Mouse (Mus musculus): ENCODE results near the gene Tmem79. TPM values are rescaled to one million over a fixed set of nuclear protein-coding genes. Genes with fewer than 3 reads are reported as not detected.
"Not testable (repeated sequence)": the region's sequence is repeated elsewhere in the genome, so short reads cannot be mapped to it uniquely, and the experiment has no call there.

Gene Tmem79
- total RNA-seq, 1 experiment from 2014 or later, result 1.8 TPM

DNA sequence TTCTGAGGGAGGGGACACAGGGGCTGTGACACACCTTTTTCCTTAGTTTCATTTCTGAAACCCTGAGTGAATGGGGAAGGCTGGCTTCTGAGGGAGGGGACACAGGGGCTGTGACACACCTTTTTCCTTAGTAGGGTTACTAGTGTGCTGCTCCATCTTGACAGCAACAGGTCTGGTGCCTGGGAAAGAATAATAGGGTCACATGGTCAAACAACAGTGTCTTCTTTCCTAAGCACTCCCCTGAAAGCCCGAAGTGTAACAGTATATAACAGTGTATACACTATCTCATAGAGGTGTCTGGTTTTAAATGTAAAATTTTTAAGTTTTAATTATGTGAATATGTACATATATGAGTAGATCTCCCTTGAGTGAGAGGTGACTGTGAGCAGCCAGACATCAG, 40.7 kb downstream of the Tmem79 start:
- ATAC-seq (replicated peaks; ENCODE audit: insufficient number of reproducible peaks, low FRiP score, low TSS enrichment, poor library complexity, severe bottlenecking), result not testable (repeated sequence)

DNA sequence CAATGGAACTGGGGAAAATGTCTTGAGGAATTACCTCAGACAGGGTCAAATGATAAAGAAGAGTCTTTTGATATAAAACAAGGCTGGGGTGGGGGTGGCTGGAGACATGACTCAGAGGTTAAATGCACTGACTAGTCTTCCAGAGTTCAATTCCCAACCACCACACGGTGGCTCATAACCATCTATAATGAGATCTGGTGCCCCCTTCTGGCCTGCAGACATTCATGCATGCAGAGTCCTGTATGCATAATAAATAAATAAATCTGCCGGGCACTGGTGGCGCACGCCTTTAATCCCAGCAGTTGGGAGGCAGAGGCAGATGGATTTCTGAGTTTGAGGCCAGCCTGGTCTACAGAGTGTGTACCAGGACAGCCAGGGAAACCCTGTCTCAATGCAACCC, 44.0 kb downstream of the Tmem79 start:
- no peak for ATAC-seq (replicated peaks; ENCODE audit: insufficient number of reproducible peaks, low FRiP score, low TSS enrichment, poor library complexity, severe bottlenecking)

DNA sequence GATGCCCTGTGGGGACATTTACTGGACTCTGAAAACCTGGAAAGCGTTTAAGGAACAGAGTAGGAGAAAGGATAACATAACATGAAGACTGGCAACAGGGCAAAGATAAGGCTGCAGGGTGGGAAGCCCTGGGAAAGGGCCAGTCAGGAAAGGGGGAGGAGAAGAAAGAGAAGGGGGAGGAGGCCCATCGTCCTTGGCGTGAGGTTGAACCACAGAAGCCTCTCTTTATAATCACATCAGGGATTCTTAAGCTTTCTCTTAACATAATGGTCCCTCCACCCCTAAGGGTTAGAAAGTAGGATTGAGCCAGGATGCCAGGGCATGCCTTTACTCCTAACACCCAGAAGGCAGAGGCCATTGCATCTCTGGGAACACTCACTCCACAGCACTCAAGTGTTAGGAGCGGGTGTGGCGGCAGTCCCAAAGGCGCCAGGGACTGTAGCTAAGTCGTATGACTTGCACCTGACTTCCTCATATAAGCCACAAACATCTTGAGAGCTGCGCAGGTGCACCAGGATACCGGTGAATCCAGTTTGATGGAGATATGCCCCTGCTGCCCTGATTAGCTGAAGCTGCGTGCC, 47.7 kb downstream of the Tmem79 start:
- not testable (repeated sequence) for ATAC-seq (replicated peaks; ENCODE audit: insufficient number of reproducible peaks, low FRiP score, low TSS enrichment, poor library complexity, severe bottlenecking)

DNA sequence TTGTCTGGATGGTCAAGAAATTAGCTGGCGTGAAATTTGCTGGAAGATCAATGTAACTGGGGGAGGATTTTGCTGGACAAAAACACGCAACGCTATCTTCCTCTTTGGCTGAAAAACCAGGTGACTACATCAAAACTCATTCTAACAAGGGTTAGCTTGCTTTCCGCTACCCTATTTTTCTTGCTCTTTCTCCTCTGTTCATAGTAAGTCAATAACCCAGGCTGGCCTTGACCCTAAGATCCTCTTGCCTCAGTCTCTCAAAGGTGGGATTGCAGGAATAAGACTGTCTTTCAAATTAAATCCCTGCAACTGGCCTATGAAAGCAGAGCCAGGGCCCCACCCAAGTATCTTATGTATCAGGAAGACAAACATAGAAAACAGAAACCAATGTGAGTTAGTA, 48.8 kb downstream of the Tmem79 start, which contains the start of gene Gm38392:
Gene Gm38392, minus strand, starts transcription at position 101 of the 400 bp plus-strand sequence.
- ATAC-seq (replicated peaks; ENCODE audit: insufficient number of reproducible peaks, low FRiP score, low TSS enrichment, poor library complexity, severe bottlenecking), result no peak

DNA sequence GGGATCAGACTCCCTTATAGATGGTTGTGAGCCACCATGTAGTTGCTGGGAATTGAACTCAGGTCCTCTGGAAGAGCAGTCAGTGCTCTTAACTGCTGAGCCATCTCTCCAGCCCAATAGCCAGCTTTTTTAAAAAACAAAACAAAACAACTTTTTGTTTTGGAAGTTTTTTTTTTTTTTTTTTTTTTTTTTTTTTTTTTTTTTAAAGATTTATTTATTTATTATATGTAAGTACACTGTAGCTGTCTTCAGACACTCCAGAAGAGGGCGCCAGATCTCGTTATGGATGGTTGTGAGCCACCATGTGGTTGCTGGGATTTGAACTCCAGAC, 50.4 kb downstream of the Tmem79 start:
- ATAC-seq (replicated peaks; ENCODE audit: insufficient number of reproducible peaks, low FRiP score, low TSS enrichment, poor library complexity, severe bottlenecking), result not testable (repeated sequence)

DNA sequence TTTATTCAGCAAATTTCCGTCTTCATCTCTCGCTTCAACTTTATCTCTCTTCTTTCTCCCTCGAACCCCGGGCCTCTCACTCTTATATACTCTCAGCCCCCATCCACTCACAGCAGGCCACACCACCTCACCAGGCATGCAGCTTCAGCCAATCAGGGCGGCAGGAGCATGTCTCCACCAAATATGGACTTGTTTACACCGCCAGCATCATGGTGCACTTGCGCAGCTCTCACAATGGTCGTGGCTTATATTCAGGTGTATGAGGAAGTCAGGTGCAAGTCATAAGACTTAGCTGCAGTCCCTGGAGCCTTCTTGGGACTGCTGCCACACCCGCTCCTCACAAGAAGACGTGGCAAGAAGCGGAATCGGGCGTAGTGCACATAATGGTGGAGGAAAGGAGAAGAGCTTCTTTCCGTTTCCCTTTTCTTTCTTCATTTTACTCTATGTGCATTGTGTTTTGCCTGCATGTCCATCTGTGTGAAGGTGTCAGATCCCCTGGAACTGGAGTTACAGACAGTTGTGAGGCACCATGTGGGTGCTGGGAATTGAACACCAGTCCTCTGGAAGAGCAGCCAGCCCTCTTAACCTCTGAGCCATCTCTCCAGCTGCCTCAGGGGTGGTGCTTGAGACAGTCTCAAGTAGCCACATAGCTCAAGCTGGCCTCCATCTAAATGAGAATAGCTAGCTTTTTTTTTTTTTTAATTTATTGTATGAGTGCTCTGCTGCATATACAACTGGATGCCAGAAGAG, 51.0 kb downstream of the Tmem79 start:
- ATAC-seq (replicated peaks; ENCODE audit: insufficient number of reproducible peaks, low FRiP score, low TSS enrichment, poor library complexity, severe bottlenecking), result not testable (repeated sequence)

DNA sequence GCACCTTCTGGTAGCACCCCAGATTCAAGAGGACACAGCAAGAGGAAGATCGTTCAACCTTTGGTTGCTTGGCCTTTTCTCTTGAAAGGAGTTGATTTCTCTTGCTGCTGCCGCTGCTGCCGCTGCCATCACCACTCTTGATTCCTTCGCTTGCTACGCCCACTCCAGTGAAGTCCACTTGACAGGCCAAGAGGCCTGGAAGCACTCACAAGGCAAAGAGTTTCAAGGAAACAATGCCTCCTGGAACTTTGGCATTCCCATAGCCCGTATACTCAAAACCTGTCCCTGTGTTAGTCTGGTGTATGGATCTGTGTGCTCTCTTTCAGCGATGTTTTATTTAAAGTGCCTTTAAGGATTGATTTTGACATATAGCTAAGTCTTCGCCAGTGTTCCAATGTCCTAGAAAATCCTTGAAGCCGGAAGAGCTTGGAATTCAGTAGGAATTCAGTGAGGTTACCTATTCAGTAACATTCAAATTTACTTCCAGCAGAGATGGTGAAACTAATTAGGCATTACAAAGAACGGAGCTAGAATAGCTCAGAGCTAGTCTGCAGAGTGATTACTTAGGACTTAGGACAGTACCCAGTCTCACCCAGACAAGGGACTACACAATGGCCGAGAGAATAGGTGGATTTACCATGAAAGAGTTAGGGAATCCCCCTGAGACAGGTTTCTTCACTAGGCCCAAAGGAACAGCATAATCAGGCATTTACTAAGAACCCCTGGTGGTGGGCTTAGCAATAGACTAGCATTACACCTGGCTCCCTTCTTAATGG, 54.6 kb downstream of the Tmem79 start:
- ATAC-seq (replicated peaks; ENCODE audit: insufficient number of reproducible peaks, low FRiP score, low TSS enrichment, poor library complexity, severe bottlenecking), result not testable (repeated sequence)

DNA sequence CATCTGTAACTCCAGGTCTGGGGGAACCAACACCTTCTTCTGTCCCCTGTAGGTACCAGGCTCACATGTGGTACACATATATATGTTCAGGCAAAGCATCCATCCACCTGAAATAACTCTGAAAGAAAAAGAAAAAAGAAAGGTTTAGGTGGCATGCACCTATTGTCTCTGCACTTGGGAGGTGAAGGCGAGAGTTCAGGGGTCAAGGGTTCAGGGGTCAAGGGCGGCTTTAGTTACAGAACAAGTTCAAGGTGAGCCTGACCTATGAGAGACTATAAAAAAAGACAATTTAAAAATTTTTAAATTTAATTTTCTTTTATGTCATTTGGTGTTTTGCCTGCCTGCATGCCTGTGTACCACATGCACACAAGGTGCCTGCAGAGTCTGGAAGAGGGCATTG, 55.9 kb downstream of the Tmem79 start:
- ATAC-seq (replicated peaks; ENCODE audit: insufficient number of reproducible peaks, low FRiP score, low TSS enrichment, poor library complexity, severe bottlenecking), result no peak

Other genes starting within 250 kb of the Tmem79 start
- 94.8 to 111 TPM (median 99.0 TPM) in 3 replicates for gene Mef2d, start 193.8 kb downstream of the Tmem79 start, total RNA-seq (2017)
- not detected in 3 replicates for gene Rhbg, start 81.4 kb downstream of the Tmem79 start, total RNA-seq (2017)
- gene Gm38392, start 48.9 kb downstream of the Tmem79 start, total RNA-seq (2017), result 0.43 TPM in 1 of 3 replicates, not detected in the others
- 5.1 TPM in 1 of 3 replicates, not detected in the others for gene Tsacc, start 39.1 kb downstream of the Tmem79 start, total RNA-seq (2017)
- gene Cct3, start 39.0 kb downstream of the Tmem79 start, total RNA-seq (2017), result 95.0 to 123 TPM (median 105 TPM) in 3 replicates
- gene Glmp, start 11.1 kb downstream of the Tmem79 start, total RNA-seq (2017), result 12.1 to 34.5 TPM (median 17.5 TPM) in 3 replicates
- 40.5 to 64.7 TPM (median 48.7 TPM) in 3 replicates for gene Smg5, start 112 bp upstream of the Tmem79 start, total RNA-seq (2017)
- gene Paqr6, start 28.4 kb upstream of the Tmem79 start, total RNA-seq (2017), result 1.6 TPM in 1 of 3 replicates, not detected in the others
- gene Bglap3, start 36.6 kb upstream of the Tmem79 start, total RNA-seq (2017), result not detected in 3 replicates
- not detected in 3 replicates for gene Bglap2, start 42.6 kb upstream of the Tmem79 start, total RNA-seq (2017)
- not detected in 3 replicates for gene Bglap, start 48.3 kb upstream of the Tmem79 start, total RNA-seq (2017)
- gene Pmf1, start 74.2 kb upstream of the Tmem79 start, total RNA-seq (2017), result 14.2 to 29.8 TPM (median 14.4 TPM) in 3 replicates
- 11.4 to 19.2 TPM (median 15.5 TPM) in 3 replicates for gene Slc25a44, start 89.0 kb upstream of the Tmem79 start, total RNA-seq (2017)
- 41.3 to 161 TPM (median 62.1 TPM) in 3 replicates for gene Sema4a, start 125.0 kb upstream of the Tmem79 start, total RNA-seq (2017)
- gene Lmna, start 173.8 kb upstream of the Tmem79 start, total RNA-seq (2017), result 28.1 to 43.4 TPM (median 40.8 TPM) in 3 replicates
- gene Mex3a, start 196.2 kb upstream of the Tmem79 start, total RNA-seq (2017), result 0.19 to 0.39 TPM in 2 of 3 replicates, not detected in the other
- gene Rab25, start 212.2 kb upstream of the Tmem79 start, total RNA-seq (2017), result 0.97 TPM in 1 of 3 replicates, not detected in the others
- 61.5 to 63.7 TPM (median 63.2 TPM) in 3 replicates for gene Lamtor2, start 216.9 kb upstream of the Tmem79 start, total RNA-seq (2017)
- gene Ubqln4, start 217.6 kb upstream of the Tmem79 start, total RNA-seq (2017), result 14.7 to 25.7 TPM (median 19.6 TPM) in 3 replicates
- gene Ssr2, start 239.7 kb upstream of the Tmem79 start, total RNA-seq (2017), result 23.2 to 70.0 TPM (median 35.5 TPM) in 3 replicates

All from monocyte, adult 5-6 weeks (primary cell).